Mouse (Mus musculus): ENCODE measurements around the gene Zfhx3.

Gene Zfhx3

DNA sequence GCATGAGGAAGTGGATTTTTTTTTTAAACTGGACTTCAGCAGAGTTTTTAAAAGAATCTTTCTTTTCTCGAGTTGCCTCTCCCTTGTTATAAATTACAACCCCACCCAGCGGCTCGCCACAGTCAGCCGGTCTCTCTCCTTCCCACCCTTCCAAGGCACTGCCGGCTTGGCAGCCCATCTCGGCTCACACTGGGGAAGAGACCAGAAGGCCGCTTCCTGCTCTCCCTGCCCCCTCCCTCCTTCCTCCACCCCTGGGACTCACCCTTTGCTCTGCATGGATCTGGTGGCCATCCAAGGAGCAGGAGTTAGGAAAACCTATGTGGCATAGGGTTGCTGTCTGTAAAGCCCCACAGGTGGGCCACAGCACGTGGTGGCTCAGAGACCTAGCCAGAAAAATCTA, 705.1 kb downstream of the Zfhx3 start:
- DNase-seq (ENCODE audit: low read depth, low spot score): no peak

DNA sequence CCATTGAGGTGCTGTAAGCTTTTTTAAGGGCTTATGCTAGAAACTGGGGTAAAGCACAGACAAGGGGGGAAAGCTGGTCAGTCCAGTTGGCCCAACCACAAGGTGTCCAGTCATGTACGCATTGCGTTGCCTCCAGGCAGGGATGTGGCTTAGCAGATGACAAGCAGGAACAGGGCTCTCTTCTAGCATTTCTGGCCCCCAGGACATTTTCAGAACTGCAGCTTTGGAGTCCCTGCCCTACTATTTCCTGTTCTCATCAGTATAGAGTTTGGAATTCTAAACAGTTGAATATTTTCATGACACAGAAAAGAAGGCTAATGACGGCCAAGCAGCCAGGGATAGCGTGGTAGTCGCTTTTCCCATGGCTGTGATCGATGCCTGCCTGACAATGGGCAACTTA, 706.5 kb downstream of the Zfhx3 start:
- no peak for DNase-seq (ENCODE audit: low read depth, low spot score)

DNA sequence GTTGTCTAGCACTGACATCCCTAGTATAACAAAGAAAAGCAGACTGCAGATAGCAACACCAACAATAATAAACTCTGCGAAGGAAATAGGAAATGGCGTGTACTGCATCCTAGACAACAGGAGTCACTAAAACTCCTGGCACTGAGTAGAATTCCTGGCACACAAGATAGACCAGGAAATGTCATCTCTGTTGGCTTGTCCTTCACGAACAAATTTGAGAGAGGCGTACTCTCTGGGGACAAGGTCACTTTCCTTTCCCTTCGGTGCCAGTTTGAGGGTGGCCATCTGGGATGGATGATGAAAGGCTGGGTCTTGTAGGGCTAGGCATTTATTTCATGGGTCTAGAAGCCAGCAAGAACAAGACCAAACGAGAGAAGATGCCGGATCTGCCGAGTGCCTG, 708.4 kb downstream of the Zfhx3 start:
- DNase-seq (ENCODE audit: low read depth, low spot score): no peak

DNA sequence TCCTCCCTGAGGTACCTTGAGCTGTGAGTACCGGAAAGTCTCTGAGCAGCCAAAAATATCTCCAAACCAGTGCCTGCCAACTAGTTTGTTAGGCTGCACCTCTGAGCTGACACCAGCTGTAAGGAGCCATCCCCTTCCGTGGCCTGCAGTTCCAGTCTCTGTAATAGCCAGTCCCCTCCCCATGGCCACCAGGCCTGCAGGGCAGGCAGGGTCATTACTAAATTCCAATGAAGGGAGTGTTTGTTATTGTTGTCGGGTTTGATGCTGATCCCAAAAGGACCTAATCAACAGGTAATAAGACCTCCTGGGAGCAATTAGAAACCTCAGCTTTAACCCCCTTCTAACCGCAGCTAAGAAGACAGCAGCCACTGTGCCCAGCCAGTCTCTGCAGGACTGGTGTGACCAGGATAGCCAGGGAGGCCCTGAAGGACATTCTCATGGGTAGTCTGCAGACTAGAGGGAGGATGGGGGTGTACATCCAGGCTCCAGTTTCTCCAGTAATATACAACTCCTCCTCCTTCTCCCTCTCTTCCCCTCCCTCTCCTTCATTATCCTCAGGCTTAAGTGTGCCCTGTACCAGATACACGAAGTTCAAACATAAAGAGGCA, 719.1 kb downstream of the Zfhx3 start:
- no peak for DNase-seq (ENCODE audit: low read depth, low spot score)

DNA sequence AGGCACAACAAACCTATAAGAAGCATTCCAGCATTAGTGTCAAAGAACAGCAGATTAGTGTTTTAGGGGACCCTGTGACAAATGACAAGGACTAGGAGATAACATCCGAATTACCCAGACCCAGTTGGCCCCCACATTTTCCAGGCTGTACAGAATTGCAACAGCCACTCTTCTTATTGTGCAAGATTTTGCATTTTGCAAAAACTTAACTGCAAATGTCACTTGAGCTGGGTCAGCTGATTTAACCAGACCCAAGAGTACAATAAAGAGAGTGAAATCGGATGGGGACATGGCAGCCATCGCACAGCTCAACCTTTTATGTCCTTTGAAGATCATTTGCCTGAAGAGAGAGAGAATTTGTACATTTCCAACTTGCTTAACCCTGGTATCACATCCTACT, 720.3 kb downstream of the Zfhx3 start:
- DNase-seq (ENCODE audit: low read depth, low spot score): no peak

DNA sequence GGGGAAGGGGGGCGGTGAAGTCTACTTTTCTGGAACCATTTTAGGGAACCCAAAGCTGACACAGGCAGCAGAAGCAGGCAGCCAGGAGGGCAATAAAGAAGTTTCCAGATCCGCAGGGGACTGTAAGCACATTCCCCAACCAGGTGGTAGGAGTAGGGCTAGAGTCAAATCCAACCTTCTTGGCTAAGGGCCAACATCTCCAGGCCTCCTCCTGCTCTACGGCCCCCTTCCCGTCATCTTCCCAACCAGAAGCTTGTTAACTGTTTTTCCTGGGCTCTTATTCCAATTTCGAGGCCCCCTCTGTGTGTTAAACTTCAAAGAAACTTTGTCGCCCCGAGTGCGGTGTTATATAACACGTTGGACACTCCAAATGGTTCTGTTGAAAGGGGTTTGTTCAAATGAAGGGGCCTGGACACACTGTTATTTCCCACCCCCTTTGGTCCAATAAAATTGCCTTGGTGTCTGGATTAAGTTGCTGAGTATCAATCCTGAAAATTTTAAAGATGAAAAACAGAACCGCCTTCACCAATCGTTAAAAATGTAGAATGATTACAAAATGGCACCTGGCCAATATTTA, 729.6 kb downstream of the Zfhx3 start:
- no peak for DNase-seq (ENCODE audit: low read depth, low spot score)

DNA sequence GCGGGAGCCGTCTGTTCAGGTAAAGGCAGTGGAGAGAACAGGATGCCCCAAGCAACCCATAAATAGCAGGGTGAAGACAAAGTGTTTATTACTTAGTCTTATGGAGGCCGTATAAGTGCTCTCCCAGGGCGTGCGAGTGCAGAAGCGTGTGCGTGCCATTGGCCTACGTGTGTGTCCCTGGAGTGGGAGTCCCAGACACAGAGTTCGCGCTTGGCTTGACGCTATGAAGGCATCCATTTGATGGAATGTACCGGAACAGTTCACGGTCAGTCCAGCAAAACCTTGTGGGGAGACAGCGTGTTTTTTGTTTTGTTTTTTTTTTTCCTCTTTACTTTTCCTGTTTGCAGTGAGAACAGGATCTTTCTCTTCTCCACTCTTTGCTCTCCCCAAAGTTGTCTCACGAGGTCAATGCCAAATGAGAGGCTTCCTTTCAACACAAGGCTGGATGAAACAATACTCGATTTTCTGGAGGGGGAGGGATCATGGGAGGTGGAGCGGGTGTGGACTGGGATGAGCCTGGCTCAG, 732.6 kb downstream of the Zfhx3 start:
- DNase-seq (ENCODE audit: low read depth, low spot score): no peak

DNA sequence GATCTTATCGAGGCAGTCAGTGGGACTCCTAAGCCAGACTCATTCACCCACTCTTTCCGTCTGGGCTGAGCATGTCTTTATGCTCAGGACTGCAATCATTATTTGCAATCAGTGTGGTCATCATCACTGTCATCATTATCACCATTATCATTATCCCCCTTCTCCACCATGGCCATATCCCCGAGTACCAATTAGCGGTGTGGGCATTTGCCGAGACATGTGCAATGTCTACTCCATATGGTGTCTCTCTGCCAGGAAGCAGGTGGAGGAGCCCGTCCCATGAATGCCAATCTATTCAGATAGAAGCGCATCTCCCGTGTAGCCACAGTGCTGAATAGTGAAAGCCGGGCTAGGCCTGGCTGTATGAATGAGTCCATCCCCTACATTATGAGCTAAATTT, 747.2 kb downstream of the Zfhx3 start:
- DNase-seq (ENCODE audit: low read depth, low spot score): no peak

DNA sequence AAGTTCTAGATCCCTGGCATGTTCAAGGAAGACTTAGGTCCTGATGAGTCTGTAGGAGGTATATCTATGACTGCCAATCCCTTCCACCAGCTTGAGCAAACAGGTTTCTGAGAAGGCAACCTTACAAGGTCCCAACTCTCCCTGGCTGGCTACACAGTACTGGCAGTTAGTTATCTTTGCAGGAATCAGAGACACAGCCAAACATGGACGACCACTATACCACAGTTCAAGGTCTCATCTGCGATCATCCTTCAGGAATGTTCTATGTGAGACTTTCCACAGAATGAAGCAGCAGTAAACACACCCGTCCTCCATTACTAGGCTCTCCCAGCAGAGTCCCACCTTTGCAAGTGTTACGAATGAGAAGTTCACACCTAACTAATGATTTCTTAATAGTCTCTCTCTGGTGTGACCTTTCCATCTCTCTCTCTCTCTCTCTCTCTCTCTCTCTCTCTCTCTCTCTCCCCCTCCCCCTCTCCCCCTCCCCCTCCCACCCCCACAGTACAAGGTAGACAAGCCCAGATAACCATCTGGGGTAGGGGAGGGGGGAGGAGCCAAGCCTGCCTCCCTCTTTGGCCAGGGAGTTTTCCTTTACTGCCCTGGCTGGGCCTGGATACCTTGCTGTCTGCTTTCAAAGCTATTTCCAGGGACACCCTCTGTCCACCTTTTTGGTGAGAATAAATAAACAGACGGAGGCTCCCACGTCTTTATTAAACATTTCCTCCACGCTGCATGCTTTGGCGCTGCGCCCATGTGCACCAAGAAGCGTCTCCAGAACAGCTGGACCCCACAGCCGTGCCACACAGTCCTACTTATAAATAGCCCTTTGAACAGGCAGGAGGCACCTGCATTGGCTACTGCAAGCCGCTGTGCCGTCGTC, 748.4 kb downstream of the Zfhx3 start:
- DNase-seq (ENCODE audit: low read depth, low spot score): no peak

DNA sequence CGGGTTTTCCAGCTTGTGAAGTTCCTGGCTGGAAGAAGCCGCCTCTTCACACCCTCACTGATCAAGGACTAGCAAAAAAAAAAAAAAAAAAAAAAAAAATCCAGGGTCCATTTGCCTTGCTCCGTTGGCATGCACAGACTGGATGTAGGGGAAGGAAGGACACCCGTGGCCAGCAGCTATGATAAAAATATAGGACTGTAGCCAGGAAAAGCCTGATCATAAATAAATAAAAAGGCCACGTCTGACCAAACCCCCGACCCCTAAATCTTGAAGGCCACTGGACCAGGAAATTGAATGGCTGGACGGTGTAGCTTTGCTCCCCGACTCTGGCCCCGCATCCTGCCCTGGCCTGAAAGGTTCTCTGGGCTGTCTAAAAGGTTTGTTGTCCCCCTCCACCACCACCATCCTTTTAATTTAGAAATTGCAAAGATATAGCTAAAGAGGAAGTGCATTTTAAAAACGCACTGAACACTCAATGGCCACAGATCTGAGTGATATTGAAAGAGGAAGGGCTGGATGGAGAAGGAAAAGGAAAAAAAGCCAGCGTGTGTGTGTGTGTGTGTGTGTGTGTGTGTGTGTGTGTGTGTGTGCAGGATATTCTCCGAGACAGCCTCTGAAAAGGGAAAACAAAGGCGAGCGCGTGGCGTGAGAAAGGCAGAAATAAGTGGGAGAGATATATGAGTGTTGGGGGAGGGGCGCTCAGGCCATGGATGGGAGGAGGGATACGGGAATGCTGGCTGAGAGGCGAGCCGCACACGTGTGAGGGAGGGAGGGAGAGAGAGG, 749.2 kb downstream of the Zfhx3 start:
- DNase-seq (ENCODE audit: low read depth, low spot score): no peak

DNA sequence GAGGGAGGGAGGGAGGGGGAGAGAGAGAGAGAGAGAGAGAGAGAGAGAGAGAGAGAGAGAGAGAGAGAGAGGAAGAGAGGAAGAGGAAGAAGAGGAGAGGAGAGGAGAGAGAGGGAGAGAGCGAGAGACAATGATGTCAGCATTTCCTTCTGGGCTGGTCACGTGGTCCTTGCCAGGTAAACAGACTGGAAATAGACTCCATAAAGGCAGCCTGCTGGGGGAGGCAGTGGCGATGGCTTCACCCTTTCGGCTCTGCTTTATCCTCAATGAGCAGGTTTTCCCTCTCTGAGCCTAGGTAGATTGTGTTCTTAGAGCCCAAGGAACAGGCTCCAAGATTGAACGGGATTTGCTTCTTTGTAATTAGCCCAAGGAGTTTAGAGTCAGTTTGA, 749.8 kb downstream of the Zfhx3 start:
- DNase-seq (ENCODE audit: low read depth, low spot score): no peak

DNA sequence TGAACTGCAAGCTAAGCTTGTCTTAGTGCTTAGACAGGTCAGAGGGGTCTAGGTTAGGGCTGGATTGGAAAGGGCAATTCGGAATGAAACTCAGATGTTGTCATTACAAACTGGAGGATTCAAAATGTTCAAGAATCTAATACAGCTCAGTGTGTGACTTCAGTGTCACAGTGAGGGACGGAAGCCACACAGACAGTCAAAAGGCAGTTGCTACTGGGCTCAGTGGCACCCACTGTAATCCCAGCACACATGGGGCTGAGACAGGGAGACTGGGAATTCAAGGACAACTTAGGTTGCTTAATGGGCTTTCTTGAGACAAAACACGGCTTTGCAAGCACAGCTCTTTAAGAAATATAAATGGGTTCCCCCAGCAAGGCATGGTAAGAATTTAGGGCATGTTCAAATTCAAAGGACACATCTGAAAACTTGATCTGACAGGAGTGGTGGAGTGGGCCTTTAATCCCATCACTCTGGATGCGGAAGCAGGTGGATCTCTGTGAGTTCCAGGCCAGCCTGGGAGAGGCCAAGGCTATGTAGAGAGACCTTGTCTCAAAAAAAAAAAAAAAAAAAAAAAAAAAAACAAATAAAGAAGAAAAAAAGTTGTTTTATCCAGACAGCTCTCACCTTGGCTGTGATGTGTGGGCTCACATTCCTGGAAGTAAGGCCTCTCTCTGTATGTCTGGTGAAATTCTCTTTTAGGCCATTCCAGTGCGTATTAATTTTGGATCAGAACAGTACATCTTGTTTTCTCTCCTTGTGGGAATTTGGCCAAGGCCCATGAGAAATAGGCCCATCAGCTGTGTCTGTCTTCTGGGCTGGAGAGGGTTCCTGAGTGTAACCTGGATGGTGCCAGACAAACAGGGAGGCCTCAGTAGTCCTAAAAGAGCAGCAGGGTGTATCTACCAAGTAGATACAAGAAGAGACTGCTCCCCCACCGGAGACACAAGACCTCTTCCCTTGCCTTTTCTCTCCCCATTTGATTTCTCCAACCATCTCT, 750.5 kb downstream of the Zfhx3 start:
- no peak for DNase-seq (ENCODE audit: low read depth, low spot score)

DNA sequence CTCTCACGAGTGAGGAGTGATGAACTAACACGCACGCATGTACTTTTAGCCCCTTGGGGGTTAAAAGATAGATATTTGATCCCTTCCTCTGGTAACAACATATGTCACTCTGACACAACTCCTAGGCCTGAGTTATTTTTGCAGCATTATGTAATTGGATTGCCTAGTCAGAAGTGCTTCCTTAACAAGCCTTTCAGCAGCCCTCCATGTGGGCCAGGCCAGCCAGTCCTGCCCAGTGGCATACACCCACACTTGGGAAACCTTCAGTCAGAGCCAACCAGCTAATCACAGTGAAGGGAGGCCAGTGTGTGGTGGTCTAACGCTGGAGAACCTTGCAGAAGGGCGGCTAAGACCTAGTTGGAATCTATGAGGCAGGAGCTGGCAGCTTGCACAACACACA, 751.4 kb downstream of the Zfhx3 start:
- DNase-seq (ENCODE audit: low read depth, low spot score): no peak

DNA sequence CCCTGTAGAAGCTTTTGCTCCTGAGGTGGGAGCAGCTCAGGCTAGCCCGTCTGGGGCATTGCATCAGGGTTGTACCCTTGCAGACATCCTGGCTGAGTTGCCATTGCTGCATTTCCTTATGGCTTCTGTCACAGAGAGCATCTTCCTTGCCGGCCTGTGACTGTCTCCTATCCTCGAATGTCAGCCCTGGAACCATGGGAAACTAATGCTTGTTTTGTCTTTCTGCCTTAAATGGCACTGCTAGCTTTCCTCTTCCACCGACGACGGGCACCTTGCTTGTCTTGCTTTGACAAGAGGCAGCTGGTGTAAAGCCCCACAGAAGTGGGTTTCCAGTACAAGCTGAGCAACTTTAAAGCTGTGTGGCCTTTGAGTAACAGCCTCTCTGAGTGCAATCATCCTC, 752.1 kb downstream of the Zfhx3 start:
- no peak for DNase-seq (ENCODE audit: low read depth, low spot score)

DNA sequence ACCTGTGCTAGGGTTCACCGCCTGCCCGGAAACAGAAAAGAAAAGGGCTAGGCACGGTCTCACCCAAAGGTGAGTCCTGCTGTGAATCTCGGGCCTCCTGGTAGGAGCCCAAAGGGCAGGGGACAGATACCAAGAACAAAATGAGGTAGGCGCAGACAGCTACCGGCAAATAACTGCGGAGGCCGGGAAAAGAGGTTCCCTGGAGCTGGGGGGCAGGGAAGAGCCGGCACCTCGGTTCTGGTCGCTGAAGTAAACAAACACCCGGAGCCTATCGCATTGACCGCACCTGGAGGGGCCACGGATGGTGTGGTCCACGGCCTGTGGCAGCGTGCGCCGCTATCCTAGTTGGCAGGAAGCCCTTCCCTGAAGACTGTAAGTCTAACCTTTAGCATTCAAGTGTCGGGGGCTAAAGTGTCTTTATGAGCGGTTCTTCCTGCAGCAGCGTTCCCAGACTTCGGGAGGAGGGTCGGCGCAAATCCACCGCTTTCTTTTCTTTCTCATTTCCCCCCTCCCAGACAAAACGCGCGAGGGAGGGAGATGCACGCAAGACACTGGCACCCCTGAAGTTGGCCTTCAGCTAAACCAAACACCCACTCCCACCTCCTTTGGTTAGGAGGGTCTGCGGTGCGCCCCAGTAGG, 752.9 kb downstream of the Zfhx3 start:
- DNase-seq (ENCODE audit: low read depth, low spot score): no peak

DNA sequence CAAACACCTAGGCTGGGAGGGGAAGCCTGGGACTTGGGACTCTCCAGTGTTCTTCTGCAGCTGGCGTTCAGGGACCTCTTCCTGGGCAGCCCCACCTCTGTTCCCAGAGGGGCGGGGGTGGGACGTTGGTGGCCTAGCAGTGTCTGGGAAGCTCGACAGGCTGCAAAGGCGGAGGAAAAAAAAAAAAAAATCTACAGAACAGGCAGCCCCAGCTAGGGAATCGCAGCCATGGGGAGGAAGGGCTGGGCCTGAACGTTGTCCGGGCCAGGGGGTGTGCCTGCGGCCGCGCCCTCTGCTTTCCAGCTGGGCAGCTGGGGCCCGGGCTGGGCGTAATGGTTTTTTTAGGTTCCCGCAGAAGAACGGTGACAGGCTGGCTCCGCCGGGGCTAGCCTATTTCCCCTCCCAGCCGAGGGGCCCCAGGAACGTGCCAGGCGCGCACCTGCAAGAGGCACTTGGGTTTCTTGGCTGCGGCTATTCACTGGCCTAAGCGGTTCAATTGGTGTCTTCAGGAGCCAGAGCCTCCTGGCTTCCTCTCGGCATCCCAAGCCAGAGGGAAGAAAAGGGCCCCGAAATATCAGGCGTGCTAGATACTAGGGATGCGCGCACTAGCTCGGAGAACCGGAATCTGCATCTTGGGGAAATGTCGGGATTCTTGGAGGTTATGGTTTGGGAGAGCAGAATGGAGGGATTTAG, 753.6 kb downstream of the Zfhx3 start:
- no peak for DNase-seq (ENCODE audit: low read depth, low spot score)

DNA sequence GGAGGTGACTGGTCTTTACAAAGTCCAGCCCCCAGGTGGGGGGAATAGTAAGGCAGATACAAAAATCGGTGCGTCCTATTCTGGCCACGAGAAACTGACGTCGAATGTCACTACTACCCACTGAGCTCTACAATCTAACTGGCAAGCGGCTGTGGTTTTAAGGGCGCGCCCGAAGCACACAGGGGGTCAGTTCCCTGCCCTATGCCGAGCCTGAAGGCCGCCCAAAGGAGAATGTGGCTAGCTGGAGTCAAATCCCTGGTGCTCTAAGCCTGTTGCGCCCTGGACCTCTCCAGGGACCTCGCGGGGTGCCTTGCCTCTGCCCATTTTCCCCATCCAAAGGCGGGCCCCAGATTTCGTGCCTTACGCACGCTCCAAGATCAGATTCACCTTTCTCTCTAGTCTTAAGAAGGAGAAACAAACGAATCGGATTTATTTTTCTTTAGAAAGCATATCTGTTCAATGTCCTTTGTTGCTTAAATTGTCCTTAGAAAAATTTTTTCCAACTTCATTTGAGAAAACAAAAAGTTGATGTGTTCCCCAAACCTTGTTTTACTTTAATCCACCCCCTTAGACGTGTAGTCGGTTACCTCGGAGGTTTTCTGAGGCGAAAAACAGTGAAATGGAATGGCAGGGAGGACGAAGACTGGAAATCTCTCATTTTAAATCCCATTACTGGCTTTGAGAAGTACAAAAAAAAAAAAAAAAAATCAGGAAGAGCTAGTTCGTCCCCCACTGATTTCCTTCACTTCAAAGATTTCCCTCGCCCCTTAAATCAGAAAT, 754.4 kb downstream of the Zfhx3 start:
- no peak for DNase-seq (ENCODE audit: low read depth, low spot score)

DNA sequence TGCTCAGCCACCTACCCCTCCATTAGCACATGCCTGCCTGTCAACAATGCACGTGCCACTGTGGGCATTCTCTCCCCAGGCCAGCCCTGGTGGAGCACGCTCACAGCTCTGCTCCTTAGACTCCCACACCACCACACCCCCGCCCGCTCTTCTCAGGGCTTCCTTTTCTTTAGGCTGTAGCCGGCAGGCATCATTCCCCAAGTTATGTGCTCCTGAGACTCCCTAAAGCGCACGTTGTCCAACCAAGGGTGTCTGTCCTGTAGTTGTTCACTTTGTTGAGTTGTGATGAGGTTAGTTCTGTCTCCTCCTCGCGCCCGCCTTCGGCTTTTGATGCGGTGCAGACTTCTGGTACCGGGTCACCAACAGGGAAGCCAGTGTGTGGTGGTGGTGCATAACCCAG, 755.1 kb downstream of the Zfhx3 start:
- DNase-seq (ENCODE audit: low read depth, low spot score): no peak

DNA sequence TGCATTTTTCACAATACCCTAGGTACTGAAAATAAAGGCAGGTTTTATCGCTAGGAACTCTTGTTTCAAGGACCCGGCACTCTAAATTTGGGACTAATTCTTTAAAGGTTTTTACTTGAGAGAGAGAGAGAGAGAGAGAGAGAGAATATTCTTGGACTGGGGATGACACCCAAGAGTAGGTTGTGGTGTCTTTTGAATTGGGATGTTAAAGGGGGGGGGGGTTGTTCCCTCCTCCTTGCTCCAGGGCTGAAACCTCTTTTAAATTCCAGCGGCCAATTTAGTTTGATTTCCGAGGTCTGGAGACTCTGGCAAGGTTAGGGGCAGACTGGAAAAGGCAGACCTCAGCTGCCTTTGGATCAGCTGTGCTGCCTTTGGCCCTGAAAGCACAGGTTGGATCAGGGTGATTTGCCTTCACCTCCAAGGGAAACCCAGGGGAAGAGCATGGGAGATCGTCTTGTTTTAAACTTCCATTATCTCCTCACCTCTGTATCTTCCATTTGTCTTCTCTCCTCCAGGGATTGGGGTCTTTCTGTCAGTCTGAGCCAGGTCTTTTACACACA, 755.7 kb downstream of the Zfhx3 start:
- no peak for DNase-seq (ENCODE audit: low read depth, low spot score)

Data from WW6 (cell line).